Comparison of ENCODE assay signal across 8 mouse cellular contexts in genomic region chr5:71976571-71977061, GRCm38 (mm10).
DNase-seq lines count a peak whose midpoint lies in the region.

No protein-coding gene starts in this region.

- intact Hi-C loops in gastrocnemius, postnatal 14 days (cut with DNase I; ENCODE audit: low total_unique reads), result no loop called here

- peak; percentile 4 for DNase-seq in gastrocnemius, postnatal 10 days
- no peak for DNase-seq in gastrocnemius, postnatal 14 days
- peak; percentile 66 to 84 for DNase-seq in frontal cortex, adult 2 months (ENCODE audit: extremely low spot score in 1 of 2, low spot score in 1 of 2)
- DNase-seq in left cerebral cortex, adult 18-20 months (ENCODE audit: low spot score in 2 of 2), result peak; percentile 48 to 65
- DNase-seq in right cerebral cortex, adult 2 months (ENCODE audit: low spot score in 2 of 2), result peak; percentile 67 to 71
- no peak for DNase-seq in thymus, postnatal 0 days (ENCODE audit: low spot score)
- no peak for DNase-seq in gastrocnemius, adult 8-10 months (ENCODE audit: low spot score in 2 of 2)
- DNase-seq in B cell, adult 2 months, result no peak

Comparison
In these comparisons a context has a peak if more than half of its experiments do, and no peak if none do; other contexts are left out.
1. DNase-seq: peak in gastrocnemius, postnatal 10 days (single experiment), frontal cortex, adult 2 months (2 of 2), left cerebral cortex, adult 18-20 months (2 of 2) and right cerebral cortex, adult 2 months (2 of 2); none in gastrocnemius, postnatal 14 days (single experiment), thymus, postnatal 0 days (single experiment), gastrocnemius, adult 8-10 months (0 of 2) and B cell, adult 2 months (0 of 2).